Mouse (Mus musculus): ENCODE data around the gene Shisa5. TPM values are rescaled to one million over a fixed set of nuclear protein-coding genes. Genes with fewer than 3 reads are reported as not detected.

The Shisa5 gene
- 49.7 and 54.1 TPM in 2 replicates for total RNA-seq (2017)

DNA sequence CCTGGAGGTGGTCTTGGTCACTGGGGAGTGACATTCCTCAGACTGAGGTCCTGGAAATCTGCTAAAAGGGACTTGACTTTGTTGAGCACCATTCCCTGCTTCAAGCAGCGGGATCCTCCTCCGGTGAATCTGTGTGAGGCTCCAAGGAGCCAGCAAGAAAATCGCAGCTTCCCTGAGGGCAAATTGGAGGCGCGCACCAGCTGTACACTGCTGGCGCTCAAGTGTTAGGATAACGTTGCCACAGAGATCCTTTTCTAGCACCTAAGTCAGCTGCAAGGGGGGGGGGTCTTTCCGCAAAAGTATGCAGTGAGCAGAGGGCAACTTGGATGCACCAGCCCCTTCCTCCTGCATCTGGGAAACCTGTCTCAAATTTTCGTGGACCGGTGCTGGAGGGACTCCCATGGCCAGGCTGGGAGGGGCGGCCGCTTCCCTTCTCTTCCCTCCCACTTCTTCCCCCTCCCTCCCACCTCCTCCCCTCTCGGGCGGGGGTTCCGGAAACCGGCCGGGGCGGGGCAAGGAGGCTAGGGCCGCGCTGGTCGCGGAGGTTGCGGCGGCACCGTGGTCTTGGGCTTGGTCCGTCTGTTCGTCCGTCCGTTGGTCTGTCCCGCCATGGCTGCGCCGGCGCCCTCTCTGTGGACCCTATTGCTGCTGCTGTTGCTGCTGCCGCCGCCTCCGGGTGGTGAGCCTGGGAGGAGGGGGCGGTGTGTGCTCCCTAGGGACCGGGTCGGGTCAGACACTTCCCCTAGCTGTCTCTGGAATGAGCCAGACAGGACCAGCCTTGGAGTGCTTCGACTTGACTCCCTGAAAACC, at the start of gene Shisa5:
TSS of gene Shisa5 (plus strand) at position 480 of the 810 bp plus-strand sequence.
- peak; percentile 91 for ATAC-seq (replicated peaks; ENCODE audit: low read depth, poor library complexity, severe bottlenecking)

DNA sequence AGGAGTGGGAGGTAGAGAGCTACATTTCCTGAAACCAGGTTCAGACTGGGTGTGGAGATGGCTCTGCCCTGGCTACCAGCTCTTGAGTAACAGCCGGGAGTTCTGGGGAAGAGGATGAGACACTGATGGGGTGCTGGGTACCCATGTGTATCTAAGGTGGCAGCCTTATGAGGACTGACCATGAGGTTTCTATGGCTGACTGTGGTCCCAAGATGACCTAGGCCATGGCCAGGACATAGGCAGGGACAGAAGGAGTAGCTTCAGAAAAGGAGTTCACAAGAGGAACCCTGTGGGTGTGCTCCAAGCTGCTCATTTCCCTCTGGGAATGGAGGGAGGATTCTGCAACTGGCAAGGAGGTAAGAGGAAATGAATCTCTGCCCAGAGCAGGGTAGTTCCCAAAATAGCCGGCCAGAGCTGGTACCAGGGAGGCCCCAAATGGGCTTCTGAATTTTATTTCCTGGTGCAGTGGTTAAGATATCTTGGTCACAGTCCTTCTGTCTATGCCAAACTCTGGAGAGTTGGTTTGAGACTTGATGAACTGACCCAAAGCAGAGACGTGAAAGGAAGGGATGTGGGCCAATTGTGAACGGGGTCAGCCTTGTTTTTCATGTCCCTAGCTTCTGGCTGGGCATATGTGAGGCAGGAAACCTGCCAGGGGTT, 48.4 kb upstream of the Shisa5 start:
- no peak for ATAC-seq (replicated peaks; ENCODE audit: low read depth, poor library complexity, severe bottlenecking)

DNA sequence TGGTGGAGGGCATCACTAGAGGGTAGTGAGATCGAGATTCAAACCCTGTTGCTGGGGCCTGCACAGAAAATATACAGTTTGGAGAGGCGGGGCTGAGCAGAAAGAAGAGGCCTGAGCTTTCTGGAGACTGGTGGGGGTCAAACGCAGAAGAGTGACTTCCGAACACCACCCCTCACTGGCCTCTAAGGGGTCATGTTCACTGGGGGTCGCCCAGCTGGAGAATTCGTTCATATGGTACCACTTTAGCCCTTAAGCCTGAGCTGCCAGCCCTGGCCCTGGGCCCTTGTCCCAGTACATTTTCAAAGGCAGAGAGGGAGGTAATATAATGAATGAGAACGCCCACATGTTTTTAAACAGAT, 47.9 kb upstream of the Shisa5 start:
- ATAC-seq (replicated peaks; ENCODE audit: low read depth, poor library complexity, severe bottlenecking), result no peak

DNA sequence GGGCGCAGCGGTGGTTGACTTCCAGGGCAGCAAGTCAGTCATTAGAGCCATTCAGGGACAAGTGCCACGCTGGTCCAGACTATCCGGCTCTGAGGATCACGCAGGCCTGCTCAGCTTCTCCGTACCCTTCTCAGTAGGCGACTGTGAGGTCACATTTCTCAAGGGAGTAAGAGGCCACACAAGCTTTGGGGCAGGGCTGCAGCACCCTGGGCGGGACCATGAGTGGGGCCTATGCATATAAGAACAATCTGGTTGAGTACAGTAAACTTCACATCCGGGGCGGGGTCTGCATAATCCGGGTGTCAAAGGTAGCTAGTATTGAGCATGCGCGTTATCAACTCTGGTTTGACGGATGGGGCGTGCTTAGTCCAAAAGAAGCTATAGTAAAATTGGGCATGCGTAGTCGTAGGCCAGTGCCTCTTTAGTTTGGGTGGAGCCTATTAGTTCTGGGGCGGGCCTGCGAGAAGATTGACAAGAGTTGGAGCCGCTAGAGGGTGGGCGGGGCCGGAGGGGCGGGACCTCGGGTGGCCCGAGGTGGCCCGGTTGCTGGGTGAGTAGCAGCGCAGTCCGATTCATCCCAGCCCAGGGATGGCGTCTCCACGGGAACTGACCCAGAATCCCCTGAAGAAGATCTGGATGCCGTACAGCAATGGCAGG, 46.8 kb upstream of the Shisa5 start, which contains the start of gene Pfkfb4:
TSS of gene Pfkfb4 (plus strand) at position 351 of the 657 bp plus-strand sequence.
- peak; percentile 92 for ATAC-seq (replicated peaks; ENCODE audit: low read depth, poor library complexity, severe bottlenecking)

DNA sequence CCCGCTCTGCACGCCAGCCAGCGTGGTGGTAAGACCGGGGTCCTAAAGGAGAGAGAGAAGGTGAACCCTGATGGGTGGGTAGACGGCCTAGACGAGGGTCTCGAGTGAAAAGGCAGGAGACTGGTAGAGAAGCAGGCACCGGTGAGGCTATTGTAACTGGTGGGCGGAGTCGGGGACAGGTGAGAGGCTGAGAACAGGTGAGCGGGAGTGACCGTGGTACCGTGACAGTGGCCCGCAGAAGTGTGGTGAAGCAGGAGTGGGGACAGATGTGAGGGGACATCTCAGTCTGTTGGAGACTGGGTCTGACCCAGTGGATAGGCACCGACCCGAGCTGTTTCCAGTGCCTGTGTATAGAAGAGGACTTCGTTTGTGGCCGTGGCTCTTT, 46.3 kb upstream of the Shisa5 start:
- no peak for ATAC-seq (replicated peaks; ENCODE audit: low read depth, poor library complexity, severe bottlenecking)

GRCm38 (mm10) chr9:108992620-108993361, 45.6 kb upstream of the Shisa5 start:
- no peak for ATAC-seq (replicated peaks; ENCODE audit: low read depth, poor library complexity, severe bottlenecking)

GRCm38 (mm10) chr9:108996411-108996810, 42.0 kb upstream of the Shisa5 start:
- ATAC-seq (replicated peaks; ENCODE audit: low read depth, poor library complexity, severe bottlenecking), result no peak

- ATAC-seq (replicated peaks; ENCODE audit: low read depth, poor library complexity, severe bottlenecking), result peak; percentile 8
Observed at GRCm38 (mm10) chr9:108998287-108999166, 39.8 kb upstream of the Shisa5 start.

GRCm38 (mm10) chr9:108999167-108999526, 39.2 kb upstream of the Shisa5 start:
- ATAC-seq (replicated peaks; ENCODE audit: low read depth, poor library complexity, severe bottlenecking), result peak; percentile 68

GRCm38 (mm10) chr9:109000726-109001125, 37.6 kb upstream of the Shisa5 start:
- peak; percentile 80 for ATAC-seq (replicated peaks; ENCODE audit: low read depth, poor library complexity, severe bottlenecking)

DNA sequence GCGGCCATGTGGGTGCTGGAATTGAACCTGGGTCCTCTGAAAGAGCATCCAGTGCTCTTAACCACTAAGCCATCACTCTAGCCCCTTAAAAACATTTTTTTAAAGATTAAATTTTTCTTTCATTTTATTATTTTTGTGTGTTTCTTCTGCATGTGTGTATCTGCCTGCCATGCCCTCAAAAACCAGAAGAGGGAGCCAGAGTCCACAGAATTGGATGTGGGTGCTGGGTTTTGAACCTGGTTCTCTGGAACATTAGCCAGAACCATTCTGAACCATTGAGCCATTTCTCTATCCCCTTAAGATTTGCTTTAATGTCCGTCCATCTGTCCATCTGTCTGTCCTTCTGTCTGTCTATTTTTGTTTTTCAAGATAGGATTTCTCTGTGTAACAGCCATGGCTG, 35.2 kb upstream of the Shisa5 start:
- ATAC-seq (replicated peaks; ENCODE audit: low read depth, poor library complexity, severe bottlenecking), result 0 out of 2 replicates have a peak, but pooled peaks have one; percentile 30

DNA sequence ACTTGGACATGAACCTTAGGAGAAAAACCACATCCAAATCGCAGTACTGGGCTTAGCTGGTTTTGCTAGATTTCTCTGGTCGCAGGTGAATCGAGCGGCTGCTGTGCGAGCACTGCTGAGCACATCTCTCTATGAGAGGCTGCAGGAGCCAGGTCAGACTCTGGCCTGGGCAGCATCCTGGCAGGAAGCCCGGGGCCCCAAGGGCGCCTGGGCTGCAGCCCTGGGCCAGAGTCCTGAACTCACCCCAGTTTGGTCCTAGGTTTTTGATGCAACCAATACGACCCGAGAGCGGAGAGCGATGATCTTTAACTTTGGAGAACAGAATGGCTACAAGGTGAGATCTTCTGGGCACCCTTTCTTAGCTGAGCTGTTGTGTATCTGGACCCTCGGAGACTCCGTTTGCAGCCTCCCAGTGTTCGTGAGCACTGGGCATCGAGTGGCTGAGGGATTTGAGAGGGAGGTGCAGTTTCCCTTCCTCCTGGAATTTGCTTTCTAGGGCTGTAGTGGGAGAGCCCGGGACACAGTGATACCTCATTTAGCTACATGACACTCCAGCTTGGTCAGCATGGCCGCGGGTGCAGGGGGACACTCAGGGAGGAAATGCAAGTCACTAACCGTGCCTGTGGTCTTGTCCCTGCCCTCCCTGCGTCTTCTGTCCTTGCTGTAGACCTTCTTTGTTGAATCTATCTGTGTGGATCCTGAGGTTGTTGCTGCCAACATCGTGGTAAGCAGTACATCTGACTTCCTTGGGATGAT, 31.2 kb upstream of the Shisa5 start:
- no peak for ATAC-seq (replicated peaks; ENCODE audit: low read depth, poor library complexity, severe bottlenecking)

DNA sequence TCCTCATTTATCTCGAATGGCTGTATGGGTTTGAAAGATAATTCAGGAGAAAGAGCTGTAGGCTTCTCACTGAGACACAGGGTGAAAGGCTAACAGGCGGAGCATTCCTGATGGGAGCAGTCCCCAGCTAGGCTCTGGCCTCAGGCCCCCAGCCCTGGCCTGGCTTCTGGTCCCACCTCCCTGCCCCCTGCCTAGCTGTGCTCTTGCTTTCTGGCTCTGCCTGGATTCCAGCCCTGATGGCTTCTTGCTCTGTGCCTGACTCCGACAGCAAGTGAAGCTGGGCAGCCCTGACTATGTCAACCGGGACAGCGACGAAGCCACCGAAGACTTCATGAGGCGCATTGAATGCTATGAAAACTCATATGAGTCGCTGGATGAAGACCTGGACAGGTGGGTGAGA, 30.3 kb upstream of the Shisa5 start:
- no peak for ATAC-seq (replicated peaks; ENCODE audit: low read depth, poor library complexity, severe bottlenecking)

DNA sequence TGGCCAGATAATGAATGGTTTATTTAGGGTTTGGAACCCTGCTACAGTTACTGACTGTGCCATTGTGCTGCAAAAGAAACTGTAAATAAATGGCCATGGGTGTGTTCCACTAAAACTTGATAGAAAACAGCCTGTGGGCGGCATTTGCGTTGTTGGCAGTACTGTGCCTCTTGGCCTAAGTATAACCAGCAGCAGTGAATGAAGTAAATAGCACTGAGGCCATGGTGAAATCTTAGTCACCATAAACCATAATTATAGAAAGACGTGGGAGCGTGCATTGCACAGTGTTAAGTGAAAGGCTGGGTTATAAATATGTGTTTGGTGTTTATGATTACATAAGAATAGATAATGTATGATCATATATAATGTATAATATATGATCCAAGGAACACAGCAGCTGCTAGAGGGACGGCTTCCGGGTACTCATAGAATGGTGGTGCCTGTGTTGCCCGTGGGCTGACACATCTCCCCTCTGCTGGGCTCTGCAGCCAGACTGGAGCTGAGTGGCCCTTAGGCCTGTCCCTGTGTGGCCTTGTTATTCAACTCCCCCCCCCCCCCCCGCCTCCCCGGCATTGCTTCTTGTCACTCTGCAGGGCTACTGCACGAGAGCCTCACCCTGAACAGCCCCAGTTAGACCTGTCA, 29.2 kb upstream of the Shisa5 start:
- no peak for ATAC-seq (replicated peaks; ENCODE audit: low read depth, poor library complexity, severe bottlenecking)

DNA sequence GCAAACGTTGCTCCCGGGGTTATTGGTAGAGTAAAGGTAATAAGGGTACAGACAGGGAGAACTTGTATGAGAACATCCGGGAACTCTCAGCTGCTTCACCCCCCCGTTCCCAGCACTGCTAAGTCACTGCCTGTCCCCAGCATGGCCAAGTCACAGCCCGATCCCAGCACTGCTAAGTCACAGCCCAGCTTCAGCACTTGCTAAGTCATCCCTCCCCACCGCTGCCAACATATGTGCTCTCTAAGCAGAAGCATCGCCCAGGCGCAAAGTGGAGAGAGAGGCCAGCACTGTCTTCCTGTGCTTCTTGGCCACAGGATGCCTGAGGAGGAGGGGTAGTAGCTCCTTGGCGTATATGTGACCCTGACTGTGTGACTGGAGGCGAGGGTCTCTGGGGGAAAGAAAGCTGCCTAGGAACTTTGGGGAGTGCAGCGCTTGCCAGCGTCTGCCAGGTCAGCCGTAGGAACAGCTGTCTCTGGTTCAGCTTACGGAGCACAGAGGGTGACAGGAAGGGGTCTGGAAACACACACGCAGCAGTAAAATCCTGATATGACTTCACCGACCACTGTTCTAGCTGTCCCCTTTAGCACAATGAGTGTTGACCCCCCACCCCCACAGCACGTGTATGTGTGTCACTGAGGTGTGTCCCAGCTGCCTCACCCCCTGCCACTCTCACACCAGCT, 28.6 kb upstream of the Shisa5 start:
- ATAC-seq (replicated peaks; ENCODE audit: low read depth, poor library complexity, severe bottlenecking), result peak; percentile 96

- ATAC-seq (replicated peaks; ENCODE audit: low read depth, poor library complexity, severe bottlenecking), result no peak; the same call in 1 of the 2 replicates
Observed at GRCm38 (mm10) chr9:109010316-109010690, 28.1 kb upstream of the Shisa5 start.

DNA sequence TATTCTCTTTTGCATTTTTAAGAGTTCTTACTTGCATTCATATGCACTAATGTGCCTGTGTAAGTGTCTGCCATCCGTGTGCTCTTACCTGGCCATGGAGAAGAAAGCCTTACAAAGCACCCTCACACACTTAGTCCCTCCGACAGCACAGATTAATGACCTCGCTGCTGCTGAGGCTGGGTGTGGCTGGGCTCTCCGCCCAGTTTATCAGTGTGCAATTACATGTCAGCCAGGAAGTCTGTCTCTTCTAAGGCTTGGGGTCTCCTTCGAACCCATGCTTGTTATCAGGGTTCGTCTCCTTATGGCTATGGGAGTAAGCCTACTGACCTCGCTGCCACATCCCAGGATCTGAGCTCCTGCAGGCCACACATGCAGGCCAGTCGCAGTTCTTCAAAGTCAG, 23.0 kb upstream of the Shisa5 start:
- ATAC-seq (replicated peaks; ENCODE audit: low read depth, poor library complexity, severe bottlenecking), result peak; percentile 53; the same call in 1 of the 2 replicates

All from common myeloid progenitor, adult 5-6 weeks (primary cell).